Mouse (Mus musculus): ENCODE measurements around the gene Sprr2i. TPM values are rescaled to one million over a fixed set of nuclear protein-coding genes. Genes with fewer than 3 reads are reported as not detected.

The Sprr2i gene
- total RNA-seq (2021), result not detected
- long read RNA-seq, experiment 1, result 0 reads
- long read RNA-seq, experiment 2, result 0 reads

- no peak for DNase-seq
Observed at GRCm38 (mm10) chr3:92407691-92408090, at the start of gene Sprr2i. Gene Sprr2i, plus strand, starts transcription at chr3:92407991.

- no peak for DNase-seq
Observed at GRCm38 (mm10) chr3:92361619-92362018, 46.2 kb upstream of the Sprr2i start.

- DNase-seq, result no peak
Observed at GRCm38 (mm10) chr3:92364887-92365286, 42.9 kb upstream of the Sprr2i start, which contains the start of gene Sprr2f. Gene Sprr2f, plus strand, starts transcription at chr3:92365187.

- no peak for DNase-seq
Observed at GRCm38 (mm10) chr3:92373613-92374012, 34.2 kb upstream of the Sprr2i start.

- DNase-seq, result no peak
Observed at GRCm38 (mm10) chr3:92385385-92385784, 22.4 kb upstream of the Sprr2i start, which contains the start of gene Sprr2h. Gene Sprr2h, plus strand, starts transcription at chr3:92385685.

- DNase-seq, result no peak
Observed at GRCm38 (mm10) chr3:92394301-92394700, 13.5 kb upstream of the Sprr2i start.

GRCm38 (mm10) chr3:92417782-92418181, 10.0 kb downstream of the Sprr2i start, which contains the start of gene Sprr2j-ps:
Gene Sprr2j-ps, plus strand, starts transcription at chr3:92418082.
- no peak for DNase-seq

GRCm38 (mm10) chr3:92429323-92429722, 21.5 kb downstream of the Sprr2i start, which contains the start of gene Gm9774:
Gene Gm9774, minus strand, starts transcription at chr3:92429423.
- no peak for DNase-seq

GRCm38 (mm10) chr3:92432282-92432681, 24.5 kb downstream of the Sprr2i start, which contains the start of gene Sprr2k:
Gene Sprr2k, plus strand, starts transcription at chr3:92432582.
- no peak for DNase-seq

- DNase-seq, result no peak
Observed at GRCm38 (mm10) chr3:92438689-92439088, 30.9 kb downstream of the Sprr2i start, which contains the start of gene Sprr1b. Gene Sprr1b, minus strand, starts transcription at chr3:92438789.

GRCm38 (mm10) chr3:92440177-92440576, 32.4 kb downstream of the Sprr2i start:
- no peak for DNase-seq

- no peak for DNase-seq
Observed at GRCm38 (mm10) chr3:92455151-92455550, 47.4 kb downstream of the Sprr2i start.

- no peak for DNase-seq
Observed at GRCm38 (mm10) chr3:92458620-92459019, 50.8 kb downstream of the Sprr2i start, which contains the start of gene Sprr3. Gene Sprr3, minus strand, starts transcription at chr3:92458720.

Other genes starting within 250 kb of the Sprr2i start
- not detected for gene Sprr2a1, start 192.2 kb upstream of the Sprr2i start, total RNA-seq (2021)
- gene Sprr2a2, start 192.1 kb upstream of the Sprr2i start, total RNA-seq (2021), result not detected
- not detected for gene Sprr2a3, start 122.6 kb upstream of the Sprr2i start, total RNA-seq (2021)
- gene Sprr2b, start 91.4 kb upstream of the Sprr2i start, total RNA-seq (2021), result not detected
- gene Sprr2d, start 68.9 kb upstream of the Sprr2i start, total RNA-seq (2021), result not detected
- gene Sprr2e, start 55.8 kb upstream of the Sprr2i start, total RNA-seq (2021), result not detected
- not detected for gene Sprr2f, start 42.8 kb upstream of the Sprr2i start, total RNA-seq (2021)
- gene Sprr2h, start 22.3 kb upstream of the Sprr2i start, total RNA-seq (2021), result not detected
- not detected for gene Sprr2j-ps, start 10.1 kb downstream of the Sprr2i start, total RNA-seq (2021)
- gene Gm9774, start 21.4 kb downstream of the Sprr2i start, total RNA-seq (2021), result 1 to 10 TPM; 1.4 to 4.3 TPM
- not detected for gene Sprr2k, start 24.6 kb downstream of the Sprr2i start, total RNA-seq (2021)
- gene Sprr1b, start 30.8 kb downstream of the Sprr2i start, total RNA-seq (2021), result not detected
- gene Sprr3, start 50.7 kb downstream of the Sprr2i start, total RNA-seq (2021), result not detected
- gene Sprr1a, start 77.9 kb downstream of the Sprr2i start, total RNA-seq (2021), result not detected
- gene Sprr4, start 92.5 kb downstream of the Sprr2i start, total RNA-seq (2021), result not detected
- gene 2310046K23Rik, start 126.5 kb downstream of the Sprr2i start, total RNA-seq (2021), result not detected
- not detected for gene Ivl, start 165.7 kb downstream of the Sprr2i start, total RNA-seq (2021)
- gene Smcp, start 181.0 kb downstream of the Sprr2i start, total RNA-seq (2021), result not detected
- not detected for gene 2210017I01Rik, start 199.5 kb downstream of the Sprr2i start, total RNA-seq (2021)
- gene Lce6a, start 213.7 kb downstream of the Sprr2i start, total RNA-seq (2021), result not detected
- not detected for gene Lce1a1, start 240.3 kb downstream of the Sprr2i start, total RNA-seq (2021)
- gene Lce1b, start 248.9 kb downstream of the Sprr2i start, total RNA-seq (2021), result not detected